Mouse (Mus musculus) CH12.LX (cell line): Measurements from ENCODE around the gene P3h1. TPM values are rescaled to one million over a fixed set of nuclear protein-coding genes. Genes with fewer than 3 reads are reported as not detected.

Source experiments
- DNase-seq: peaks from one replicate; pipeline ENCODE4 v3.0.0-alpha.2; 2013; ENCODE audit errors: extremely low read depth
- H3K27ac ChIP-seq: 2 replicates; pipeline ENCODE4 v1.5.1; 2012; ENCODE audit warnings: low read depth, mild to moderate bottlenecking, control low read depth, moderate library complexity; ENCODE audit not compliant: insufficient read depth
- H3K27me3 ChIP-seq: replicated peaks from 2 replicates; pipeline ENCODE3; 2012; ENCODE audit warnings: inconsistent platforms
- H3K36me3 ChIP-seq, 2 experiments: replicated peaks in 1 of 2; 2 replicates each; pipeline versions ENCODE3 to v1.6.1; 2012; ENCODE audit warnings: inconsistent platforms in 1 of 2, low read length in 1 of 2, mild to moderate bottlenecking in 1 of 2, mixed read lengths in 1 of 2, moderate library complexity in 1 of 2; ENCODE audit not compliant: control insufficient read depth in 1 of 2, insufficient read depth in 1 of 2
- H3K4me1 ChIP-seq, 2 experiments: 2 replicates each; pipeline ENCODE4 v1.6.1; 2012; ENCODE audit warnings: inconsistent platforms in 1 of 2, moderate library complexity in 1 of 2; ENCODE audit not compliant: insufficient read depth in 2 of 2, control insufficient read depth in 1 of 2
- H3K4me2 ChIP-seq: 2 replicates; pipeline ENCODE4 v1.6.1; 2012; ENCODE audit warnings: low read depth, mild to moderate bottlenecking, control low read depth; ENCODE audit not compliant: poor library complexity, insufficient read depth, severe bottlenecking
- H3K4me3 ChIP-seq, 3 experiments: fragments of 150-350 bp in 1 of 3; sonication (generic) in 1 of 3; replicated peaks in 1 of 3; 2 replicates each; pipeline versions ENCODE3 to v1.5.1; 2011 to 2012; ENCODE audit warnings: low read depth in 2 of 3, low read length in 2 of 3, mild to moderate bottlenecking in 2 of 3, moderate library complexity in 2 of 3, control low read depth in 1 of 3, improper control_type of control experiment in 1 of 3, inconsistent platforms in 1 of 3, mixed read lengths in 1 of 3; ENCODE audit not compliant: poor library complexity in 1 of 3
- H3K79me2 ChIP-seq: replicated peaks from 2 replicates; pipeline ENCODE4 v1.6.1; 2012; ENCODE audit warnings: mild to moderate bottlenecking, moderate library complexity; ENCODE audit not compliant: control insufficient read depth, poor library complexity, insufficient read depth, severe bottlenecking; ENCODE audit errors: extremely low read depth
- H3K9ac ChIP-seq: 2 replicates; pipeline ENCODE4 v1.6.1; 2012; ENCODE audit warnings: low read depth, mild to moderate bottlenecking, control low read depth, moderate library complexity; ENCODE audit not compliant: insufficient read depth
- H3K9me3 ChIP-seq: replicated peaks from 2 replicates; pipeline ENCODE3; 2012; ENCODE audit warnings: low read length, inconsistent platforms, mixed read lengths
- BHLHE40 ChIP-seq: IDR thresholded peaks from 2 replicates; pipeline ENCODE4 v1.6.1; 2011; ENCODE audit warnings: mild to moderate bottlenecking, low read depth, low read length, improper control_type of control experiment
- CHD1 ChIP-seq: IDR thresholded peaks from 2 replicates; pipeline ENCODE4 v1.6.1; 2012; ENCODE audit warnings: low read depth, low read length, improper control_type of control experiment, inconsistent platforms
- CHD2 ChIP-seq: IDR thresholded peaks from 2 replicates; pipeline ENCODE4 v1.6.1; 2011; ENCODE audit warnings: low read length, improper control_type of control experiment
- CTCF ChIP-seq, 2 experiments: IDR thresholded peaks in 1 of 2; conservative IDR thresholded peaks in 1 of 2; 2 replicates each; pipeline ENCODE4 v1.5.1; 2011 to 2012; ENCODE audit warnings: low read depth in 2 of 2, low read length in 2 of 2, improper control_type of control experiment in 1 of 2, inconsistent platforms in 1 of 2, mild to moderate bottlenecking in 1 of 2, moderate library complexity in 1 of 2
- E2F4 ChIP-seq: IDR thresholded peaks from 2 replicates; pipeline ENCODE4 v1.6.1; 2011; ENCODE audit warnings: low read depth, low read length, improper control_type of control experiment; ENCODE audit not compliant: insufficient replicate concordance
- ELF1 ChIP-seq: IDR thresholded peaks from 2 replicates; pipeline ENCODE4 v1.6.1; 2014; ENCODE audit warnings: low read depth, mild to moderate bottlenecking, inconsistent platforms, low read length, improper control_type of control experiment
- EP300 ChIP-seq: IDR thresholded peaks from 2 replicates; pipeline ENCODE4 v1.6.1; 2011; ENCODE audit warnings: low read length, improper control_type of control experiment
- ETS1 ChIP-seq: conservative IDR thresholded peaks from 2 replicates; pipeline ENCODE4 v1.6.1; 2012; ENCODE audit warnings: low read depth, mild to moderate bottlenecking, inconsistent platforms, low read length, improper control_type of control experiment, moderate library complexity
- GABPA ChIP-seq: IDR thresholded peaks from 2 replicates; pipeline ENCODE4 v1.6.1; 2012; ENCODE audit warnings: low read depth, low read length, improper control_type of control experiment, inconsistent platforms; ENCODE audit not compliant: insufficient replicate concordance
- HCFC1 ChIP-seq: IDR thresholded peaks from 2 replicates; pipeline ENCODE4 v1.6.1; 2012; ENCODE audit warnings: low read depth, mild to moderate bottlenecking, inconsistent platforms, low read length, improper control_type of control experiment
- IRF4 ChIP-seq: IDR thresholded peaks from 2 replicates; pipeline ENCODE4 v1.6.1; 2014; ENCODE audit warnings: low read depth, mild to moderate bottlenecking, inconsistent platforms, low read length, improper control_type of control experiment
- JUN ChIP-seq: IDR thresholded peaks from 2 replicates; pipeline ENCODE4 v1.6.1; 2011; ENCODE audit warnings: low read depth, mild to moderate bottlenecking, low read length, improper control_type of control experiment, moderate library complexity; ENCODE audit not compliant: insufficient read depth
- JUND ChIP-seq: conservative IDR thresholded peaks from 2 replicates; pipeline ENCODE4 v1.6.1; 2011; ENCODE audit warnings: low read depth, low read length, improper control_type of control experiment
- KAT2A ChIP-seq: IDR thresholded peaks from 2 replicates; pipeline ENCODE4 v1.6.1; 2012; ENCODE audit warnings: low read length, improper control_type of control experiment, inconsistent platforms; ENCODE audit not compliant: insufficient replicate concordance
- MAFK ChIP-seq: IDR thresholded peaks from 2 replicates; pipeline ENCODE4 v1.6.1; 2011; ENCODE audit warnings: low read length, improper control_type of control experiment; ENCODE audit not compliant: insufficient replicate concordance
- MAX ChIP-seq: IDR thresholded peaks from 2 replicates; pipeline ENCODE4 v1.6.1; 2011; ENCODE audit warnings: low read length, improper control_type of control experiment
- MAZ ChIP-seq: IDR thresholded peaks from 2 replicates; pipeline ENCODE4 v1.6.1; 2012; ENCODE audit warnings: low read depth, mild to moderate bottlenecking, inconsistent platforms, low read length, improper control_type of control experiment, moderate library complexity
- MEF2A ChIP-seq: IDR thresholded peaks from 2 replicates; pipeline ENCODE4 v1.6.1; 2014; ENCODE audit warnings: low read depth, mild to moderate bottlenecking, inconsistent platforms, low read length, improper control_type of control experiment, borderline replicate concordance
- MXI1 ChIP-seq: IDR thresholded peaks from 2 replicates; pipeline ENCODE4 v1.6.1; 2011; ENCODE audit warnings: mild to moderate bottlenecking, low read depth, low read length, improper control_type of control experiment
- MYC ChIP-seq: IDR thresholded peaks from 2 replicates; pipeline ENCODE4 v1.6.1; 2011; ENCODE audit warnings: low read depth, mild to moderate bottlenecking, improper control_type of control experiment, low read length
- NELFE ChIP-seq: IDR thresholded peaks from 2 replicates; pipeline ENCODE4 v1.6.1; 2011; ENCODE audit warnings: low read depth, low read length, improper control_type of control experiment
- NRF1 ChIP-seq: IDR thresholded peaks from 2 replicates; pipeline ENCODE4 v1.6.1; 2014; ENCODE audit warnings: low read depth, mild to moderate bottlenecking, inconsistent platforms, low read length, improper control_type of control experiment, moderate library complexity
- POLR2A ChIP-seq: IDR thresholded peaks from 2 replicates; pipeline ENCODE4 v1.6.1; 2011; ENCODE audit warnings: low read depth, mild to moderate bottlenecking, improper control_type of control experiment, low read length
- POLR2AphosphoS2 ChIP-seq: IDR thresholded peaks from 2 replicates; pipeline ENCODE4 v1.6.1; 2011; ENCODE audit warnings: low read depth, low read length, improper control_type of control experiment
- RAD21 ChIP-seq: IDR thresholded peaks from 2 replicates; pipeline ENCODE4 v1.6.1; 2011; ENCODE audit warnings: low read depth, mild to moderate bottlenecking, low read length, improper control_type of control experiment, moderate library complexity
- RCOR1 ChIP-seq: conservative IDR thresholded peaks from 2 replicates; pipeline ENCODE4 v1.6.1; 2012; ENCODE audit warnings: low read depth, mild to moderate bottlenecking, inconsistent platforms, low read length, improper control_type of control experiment
- SIN3A ChIP-seq: IDR thresholded peaks from 2 replicates; pipeline ENCODE4 v1.6.1; 2012; ENCODE audit warnings: low read length, improper control_type of control experiment, inconsistent platforms
- SMC3 ChIP-seq: IDR thresholded peaks from 2 replicates; pipeline ENCODE4 v1.6.1; 2011; ENCODE audit warnings: low read depth, low read length, improper control_type of control experiment
- TBP ChIP-seq: conservative IDR thresholded peaks from 2 replicates; pipeline ENCODE4 v1.6.1; 2011; ENCODE audit warnings: low read depth, low read length, improper control_type of control experiment
- TCF12 ChIP-seq: IDR thresholded peaks from 2 replicates; pipeline ENCODE4 v1.6.1; 2014; ENCODE audit warnings: low read depth, mild to moderate bottlenecking, inconsistent platforms, low read length, improper control_type of control experiment
- UBTF ChIP-seq: IDR thresholded peaks from 2 replicates; pipeline ENCODE4 v1.6.1; 2012; ENCODE audit warnings: low read depth, mild to moderate bottlenecking, inconsistent platforms, low read length, improper control_type of control experiment, moderate library complexity
- USF1 ChIP-seq: IDR thresholded peaks from 2 replicates; pipeline ENCODE4 v1.6.1; 2014; ENCODE audit warnings: low read depth, mild to moderate bottlenecking, inconsistent platforms, low read length, improper control_type of control experiment
- USF2 ChIP-seq: conservative IDR thresholded peaks from 2 replicates; pipeline ENCODE4 v1.6.1; 2011; ENCODE audit warnings: low read depth, low read length, improper control_type of control experiment
- ZC3H11A ChIP-seq: IDR thresholded peaks from 2 replicates; pipeline ENCODE4 v1.6.1; 2012; ENCODE audit warnings: low read depth, mild to moderate bottlenecking, inconsistent platforms, low read length, improper control_type of control experiment
- ZKSCAN1 ChIP-seq: IDR thresholded peaks from 2 replicates; pipeline ENCODE4 v1.6.1; 2012; ENCODE audit warnings: low read depth, inconsistent platforms, low read length, improper control_type of control experiment, borderline replicate concordance
- ZMIZ1 ChIP-seq: IDR thresholded peaks from 2 replicates; pipeline ENCODE4 v1.6.1; 2012; ENCODE audit warnings: low read depth, mild to moderate bottlenecking, inconsistent platforms, low read length, improper control_type of control experiment
- ZNF384 ChIP-seq: IDR thresholded peaks from 2 replicates; pipeline ENCODE4 v1.6.1; 2012; ENCODE audit warnings: low read depth, low read length, improper control_type of control experiment, inconsistent platforms
- dilution Hi-C: fragments of 300-500 bp; cut with MboI; formaldehyde crosslinking; loops from 2 replicates; pipeline ENCODE4 v1.14.3; 2020; ENCODE audit warnings: low sequenced_read_pairs; ENCODE audit not compliant: extremely low pct_unique_long_range_greater_than_20kb, extremely low pct_ligation_motif_present
- in situ Hi-C: fragments of 300-500 bp; cut with MboI; formaldehyde crosslinking; loops from 3 replicates; pipeline ENCODE4 v1.14.3; 2019; ENCODE audit warnings: low sequenced_read_pairs, low pct_ligation_motif_present, low pct_unique_long_range_greater_than_20kb, mixed read lengths
- polyA plus RNA-seq: library from polyadenylated mRNA; unstranded; fragments of >175 nt; gene quantifications from 2 replicates; pipeline ENCODE4 v1.2.1, GENCODE M21; 2012; ENCODE audit warnings: low read depth; ENCODE audit not compliant: insufficient read length
- total RNA-seq, 2 experiments: library from RNA; depleted of rRNA; stranded (reverse); fragments of 300-350 nt in 1 of 2; fragments of >200 nt in 1 of 2; gene quantifications; 2 replicates each; pipeline ENCODE4 v1.2.3; 2012 to 2014

P3h1 gene
- total and polyA plus RNA-seq, 3 experiments = 14.8 to 31.6 (median 27.1) TPM

DNA sequence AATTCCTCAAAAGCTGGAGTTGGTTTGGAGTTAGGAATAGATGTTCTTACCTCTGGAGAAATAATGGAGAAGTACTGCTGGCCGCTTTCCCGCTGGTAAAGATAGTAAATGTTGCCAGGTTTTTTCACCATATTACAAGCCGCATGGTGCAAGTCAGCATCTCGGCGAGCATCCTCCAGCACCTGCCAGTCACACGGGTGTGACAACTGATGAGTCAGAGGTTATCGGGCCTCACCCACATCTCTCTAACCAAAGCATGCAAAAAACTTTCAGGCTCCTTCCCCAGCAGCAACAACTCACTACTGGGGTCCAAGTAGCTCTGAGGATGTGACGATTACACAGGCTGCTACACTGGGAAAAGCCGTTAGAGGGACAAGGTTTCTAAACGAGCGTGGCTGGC lies 6.0 kb upstream of the P3h1 start:
- peak; percentile 74 for DNase-seq
- Histone ChIP-seq H3K4me2 (no peak overlapping the region), H3K27me3 (no peaks in the 10 kb centered on the region), H3K36me3 (peaks cover 23 to 55% of the 10 kb centered on the region in 2 experiments), H3K4me1 (peaks cover 6 to 44% of the 10 kb centered on the region in 2 experiments; a peak in 3 of 4 replicates), H3K79me2 (no peaks in the 10 kb centered on the region), H3K9ac (no peak overlapping the region; the same call in 1 of the 2 replicates), H3K27ac (no peak overlapping the region), H3K9me3 (no peaks in the 10 kb centered on the region), H3K4me3 (no peak overlapping the region)
- in situ Hi-C loops = no loop called here
- dilution Hi-C loops = no loop called here
- TF ChIP-seq CHD1 (no peak), TCF12 (no peak), ZKSCAN1 (no peak), SMC3 (no peak), NRF1 (no peak), TBP (no peak), RCOR1 (no peak), MEF2A (no peak), ZMIZ1 (no peak), RAD21 (no peak), POLR2A (no peak), ZNF384 (no peak), UBTF (no peak), CTCF (conservative IDR thresholded peaks at IDR 0.05 in 1 of 2, IDR thresholded peaks at IDR 0.05 in 1 of 2; ENCODE audit: low read depth in 2 of 2, low read length in 2 of 2) (no peak), USF1 (no peak), MAFK (peak; percentile 46; the same call in 1 of the 2 replicates), MAX (peak; percentile 49; the same call in 1 of the 2 replicates), USF2 (no peak), HCFC1 (no peak), GABPA (no peak), MAZ (no peak), ZC3H11A (no peak), JUN (no peak), MYC (no peak), IRF4 (no peak), ETS1 (peak; percentile 58; the same call in 1 of the 2 replicates), POLR2AphosphoS2 (no peak), SIN3A (no peak), EP300 (no peak), MXI1 (0 out of 2 replicates have a peak, but pooled peaks have one; percentile 27), NELFE (no peak), E2F4 (no peak), ELF1 (no peak), KAT2A (no peak), JUND (no peak), BHLHE40 (peak; percentile 83), CHD2 (no peak)
